Mouse (Mus musculus): ENCODE measurements at regions not wholly inside any gene's neighbourhood (a gene's known extent, or its start where the extent isn't known, plus 50 kb on each side); places are given as distances from the start of the nearest gene placed in this dataset.

DNA sequence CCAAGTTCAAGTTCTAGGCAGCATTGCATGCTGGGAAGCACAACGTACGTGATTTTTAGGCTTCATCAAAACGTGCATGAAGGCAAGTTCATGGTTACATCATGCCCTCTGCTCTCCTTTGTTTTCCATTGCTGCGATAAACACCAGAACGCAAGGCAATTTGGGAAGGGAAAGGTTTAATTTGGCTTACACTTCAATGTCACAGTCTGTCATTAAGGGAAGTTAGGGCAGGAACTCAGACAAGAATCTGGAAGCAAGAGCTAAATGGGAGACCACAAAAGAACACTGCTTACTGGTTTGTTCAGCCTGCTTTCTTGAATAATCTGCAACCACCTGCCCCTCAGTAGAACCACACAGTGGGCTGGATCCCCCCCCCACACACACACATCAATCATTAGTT is 297.9 kb downstream of the Plk2 start:
- TF ChIP-seq ZC3H11A (IDR thresholded peaks at IDR 0.05; ENCODE audit: borderline replicate concordance, low read depth, low read length): no peak
- no peak for TF ChIP-seq MAFK (IDR thresholded peaks at IDR 0.05; ENCODE audit: insufficient read depth, low read depth, low read length)
- TF ChIP-seq ZNF384 (IDR thresholded peaks at IDR 0.05; ENCODE audit: low read depth, low read length): no peak
- no peak for TF ChIP-seq HCFC1 (IDR thresholded peaks at IDR 0.05; ENCODE audit: borderline replicate concordance, insufficient read depth, low read length)

Measured in ES-E14 (cell line).